Mouse (Mus musculus) forebrain, embryonic 11.5 days (tissue): ENCODE results near the gene Vmn2r120. TPM values are rescaled to one million over a fixed set of nuclear protein-coding genes. Genes with fewer than 3 reads are reported as not detected.
"Not testable (repeated sequence)": the region's sequence is repeated elsewhere in the genome, so short reads cannot be mapped to it uniquely, and the experiment has no call there.

ENCODE experiments used
- ATAC-seq: fragments of 200-750 bp; cut with Nextera tagmentation; replicated peaks from 2 replicates; pipeline ENCODE4 v1.8.0; 2017; ENCODE audit warnings: moderate TSS enrichment; ENCODE audit not compliant: low FRiP score
- DNase-seq: peaks from one replicate; pipeline ENCODE4 v3.0.0-alpha.2; 2017; ENCODE audit warnings: low spot score
- H3K27ac ChIP-seq: fragments of 300-500 bp; sonication (generic); 2 replicates; pipeline ENCODE4 v1.5.1; 2014; ENCODE audit warnings: low read depth, low read length
- H3K27me3 ChIP-seq: fragments of 300-500 bp; sonication (generic); 2 replicates; pipeline ENCODE4 v1.6.1; 2014; ENCODE audit warnings: mild to moderate bottlenecking, low read length, mixed read lengths; ENCODE audit not compliant: control insufficient read depth, insufficient read depth
- H3K36me3 ChIP-seq: fragments of 300-500 bp; sonication (generic); 2 replicates; pipeline ENCODE4 v1.6.1; 2014; ENCODE audit warnings: mild to moderate bottlenecking, low read length, moderate library complexity, mixed read lengths; ENCODE audit not compliant: control insufficient read depth, insufficient read depth
- H3K4me1 ChIP-seq: fragments of 300-500 bp; sonication (generic); replicated peaks from 2 replicates; pipeline ENCODE4 v1.6.1; 2014; ENCODE audit warnings: low read length, mixed read lengths; ENCODE audit not compliant: control insufficient read depth, insufficient read depth
- H3K4me2 ChIP-seq: fragments of 300-500 bp; sonication (generic); 2 replicates; pipeline ENCODE4 v1.6.1; 2014; ENCODE audit warnings: low read depth, mild to moderate bottlenecking, low read length, moderate library complexity, mixed read lengths; ENCODE audit not compliant: severe bottlenecking
- H3K4me3 ChIP-seq: fragments of 300-500 bp; sonication (generic); 2 replicates; pipeline ENCODE4 v1.5.1; 2014; ENCODE audit warnings: low read depth, low read length
- H3K9ac ChIP-seq: fragments of 300-500 bp; sonication (generic); 2 replicates; pipeline ENCODE4 v1.6.1; 2014; ENCODE audit warnings: low read length
- H3K9me3 ChIP-seq: fragments of 300-500 bp; sonication (generic); 2 replicates; pipeline ENCODE4 v1.6.1; 2016; ENCODE audit warnings: low read length, mixed read lengths; ENCODE audit not compliant: control insufficient read depth
- WGBS: fragments of 180-500 bp; shearing (Covaris S2); extraction: QIAGEN DNeasy Blood & Tissue Kit; methylation state at CpG from one replicate; pipeline ENCODE4 v1.1.7; 2014; 5-methylcytosine and 5-hydroxymethylcytosine counted together
- polyA plus RNA-seq: library from polyadenylated mRNA; unstranded; fragments of >200 nt; fragmentation: Nextera tagmentation; extraction: Ambion mirVana; gene quantifications from 2 replicates; pipeline ENCODE4 v1.2.1, GENCODE M21; 2014

The Vmn2r120 gene
- polyA plus RNA-seq, result not detected in 2 replicates

DNA sequence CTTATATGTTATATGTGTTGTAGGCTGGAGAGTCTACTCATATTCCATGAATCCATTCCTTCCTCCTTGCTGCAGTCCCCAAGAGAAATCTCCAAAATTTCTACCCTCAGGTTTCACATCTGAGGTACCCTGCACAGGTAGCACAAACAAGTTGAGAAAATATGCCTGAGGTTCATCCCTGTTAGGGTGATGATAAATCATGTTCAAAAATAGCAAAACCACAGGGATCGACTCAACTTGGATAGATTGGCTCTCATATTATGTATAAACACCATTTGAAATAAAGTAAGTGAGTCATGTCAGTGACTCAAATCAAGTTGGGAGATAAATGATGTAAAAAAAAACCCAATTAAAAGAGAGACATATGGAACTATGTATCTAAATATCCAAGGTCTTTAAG, at the start of gene Vmn2r120:
Gene Vmn2r120, minus strand, starts transcription at position 101 of the 400 bp plus-strand sequence.
- Histone ChIP-seq H3K27me3 (no peaks in the 10 kb centered on the region), H3K9ac (no peak within 1 kb of the TSS), H3K4me1 (no peaks in the 10 kb centered on the region), H3K36me3 (no peaks in the 10 kb centered on the region), H3K4me2 (no peak within 1 kb of the TSS), H3K9me3 (no peaks in the 10 kb centered on the region), H3K4me3 (no peak within 1 kb of the TSS), H3K27ac (no peak within 1 kb of the TSS)
- no peak for ATAC-seq
- 90% methylated on average over 1 of the region's 1 CpGs for WGBS
- no peak for DNase-seq

- not testable (repeated sequence) for H3K4me2 ChIP-seq, H3K36me3 ChIP-seq, H3K9me3 ChIP-seq, ATAC-seq, H3K27me3 ChIP-seq, H3K4me3 ChIP-seq, H3K9ac ChIP-seq, H3K4me1 ChIP-seq, DNase-seq, H3K27ac ChIP-seq
- WGBS, result 86% methylated on average over 6 of the region's 6 CpGs
These were observed 42.0 kb upstream of the Vmn2r120 start for GRCm38 (mm10) chr17:57587273-57587672.

DNA sequence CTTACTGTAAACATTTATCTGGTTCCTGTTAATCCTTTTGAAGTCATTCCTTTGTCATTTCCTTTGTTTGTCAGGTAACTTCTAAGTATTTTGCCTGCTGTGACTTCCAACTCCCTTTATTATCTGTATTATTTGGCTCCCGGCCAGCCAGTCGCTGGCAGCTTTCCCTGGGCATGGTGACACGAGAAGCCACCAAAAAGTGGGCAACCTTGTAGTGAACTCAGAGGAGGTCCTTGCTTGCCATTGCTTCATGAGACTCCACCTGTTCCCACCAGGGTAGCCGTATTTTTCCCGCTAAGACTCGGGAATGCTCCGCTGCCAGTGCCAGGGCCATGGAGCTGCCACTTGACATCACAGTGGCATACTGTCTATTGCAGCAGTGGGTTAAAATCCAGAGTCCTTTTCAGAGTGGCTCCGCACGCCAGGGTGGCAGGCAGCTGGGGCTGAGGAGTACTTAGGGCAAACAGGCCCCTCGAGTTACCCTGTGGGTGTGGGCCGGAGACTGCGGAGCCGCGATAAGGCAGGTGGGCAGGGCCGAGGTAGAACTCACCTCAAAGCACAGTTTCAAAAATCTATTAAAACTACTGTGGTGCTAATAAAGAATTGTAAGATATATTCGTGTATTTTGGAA, 28.9 kb upstream of the Vmn2r120 start:
- DNase-seq (peak; percentile 50), ATAC-seq (no peak)
- no peak overlapping the region for H3K4me2 ChIP-seq
- WGBS, result 80% methylated on average over 16 of the region's 16 CpGs
- H3K9me3 ChIP-seq, result no peaks in the 10 kb centered on the region
- no peak overlapping the region for H3K27ac ChIP-seq
- no peak overlapping the region for H3K4me3 ChIP-seq
- no peaks in the 10 kb centered on the region for H3K27me3 ChIP-seq
- no peaks in the 10 kb centered on the region for H3K4me1 ChIP-seq
- no peak overlapping the region for H3K9ac ChIP-seq
- H3K36me3 ChIP-seq, result no peaks in the 10 kb centered on the region

Other genes starting within 250 kb of the Vmn2r120 start
- gene Adgre1, start 186.8 kb downstream of the Vmn2r120 start, polyA plus RNA-seq, result 2.0 and 2.3 TPM in 2 replicates
- gene Gm21834, start 196.7 kb upstream of the Vmn2r120 start, polyA plus RNA-seq, result not detected in 2 replicates
- gene Cntnap5c, start 224.1 kb upstream of the Vmn2r120 start, polyA plus RNA-seq, result 0.09 TPM in 1 of 2 replicates, not detected in the other